Mouse (Mus musculus) stomach, postnatal 0 days (tissue): Measurements from ENCODE around the gene Rpe. TPM values are rescaled to one million over a fixed set of nuclear protein-coding genes. Genes with fewer than 3 reads are reported as not detected.

Experiments
- ATAC-seq: fragments of 200-750 bp; cut with Nextera tagmentation; 2 replicates; pipeline ENCODE4 v1.8.0; 2017; ENCODE audit not compliant: low FRiP score, low TSS enrichment
- DNase-seq: peaks from one replicate; pipeline ENCODE4 v3.0.0-alpha.2; 2016; ENCODE audit warnings: low spot score
- H3K27ac ChIP-seq: fragments of 300-500 bp; sonication (generic); replicated peaks from 2 replicates; pipeline ENCODE4 v1.5.1; 2014; ENCODE audit warnings: mild to moderate bottlenecking, control low read depth
- H3K27me3 ChIP-seq: fragments of 300-500 bp; sonication (generic); 2 replicates; pipeline ENCODE4 v1.6.1; 2014; ENCODE audit warnings: low read length; ENCODE audit not compliant: control insufficient read depth, insufficient read depth
- H3K36me3 ChIP-seq: fragments of 300-500 bp; sonication (generic); 2 replicates; pipeline ENCODE4 v1.6.1; 2014; ENCODE audit warnings: low read length, mixed read lengths; ENCODE audit not compliant: control insufficient read depth, insufficient read depth
- H3K4me1 ChIP-seq: fragments of 300-500 bp; sonication (generic); replicated peaks from 2 replicates; pipeline ENCODE4 v1.6.1; 2014; ENCODE audit warnings: antibody characterized with exemption; ENCODE audit not compliant: control insufficient read depth, insufficient read depth
- H3K4me2 ChIP-seq: fragments of 300-500 bp; sonication (generic); replicated peaks from 2 replicates; pipeline ENCODE4 v1.6.1; 2014; ENCODE audit warnings: low read depth, mild to moderate bottlenecking, control low read depth, moderate library complexity
- H3K4me3 ChIP-seq: fragments of 300-500 bp; sonication (generic); 2 replicates; pipeline ENCODE4 v1.5.1; 2014; ENCODE audit warnings: low read depth, low read length, control low read depth
- H3K9ac ChIP-seq: fragments of 300-500 bp; sonication (generic); 2 replicates; pipeline ENCODE4 v1.6.1; 2014; ENCODE audit warnings: mild to moderate bottlenecking, low read length, control low read depth, mixed read lengths
- H3K9me3 ChIP-seq: fragments of 300-500 bp; sonication (generic); 2 replicates; pipeline ENCODE4 v1.6.1; 2016; ENCODE audit warnings: low read length; ENCODE audit not compliant: control insufficient read depth
- CTCF ChIP-seq: IDR thresholded peaks from 2 replicates; pipeline ENCODE4 v1.5.1; 2016; ENCODE audit warnings: antibody characterized with exemption, low read depth, mild to moderate bottlenecking, moderate library complexity
- EP300 ChIP-seq: optimal IDR thresholded peaks from 2 replicates; pipeline ENCODE3; 2016; ENCODE audit warnings: antibody characterized with exemption
- WGBS: fragments of 180-500 bp; shearing (Covaris S2); extraction: QIAGEN DNeasy Blood & Tissue Kit; methylation state at CpG from one replicate; pipeline ENCODE4 v1.1.7; 2014; 5-methylcytosine and 5-hydroxymethylcytosine counted together
- polyA plus RNA-seq: library from polyadenylated mRNA; unstranded; fragments of >200 nt; fragmentation: Nextera tagmentation; extraction: Ambion mirVana; gene quantifications from 2 replicates; pipeline ENCODE4 v1.2.1, GENCODE M21; 2015

The Rpe gene
- polyA plus RNA-seq, 1 experiment from 2014 or later = 30.8 TPM

- no peak for DNase-seq
- no peak overlapping the region for H3K9ac ChIP-seq
- H3K9me3 ChIP-seq = no peaks in the 10 kb centered on the region
- H3K4me2 ChIP-seq = no peak overlapping the region
- H3K36me3 ChIP-seq = no peaks in the 10 kb centered on the region; the same call in 1 of the 2 replicates
- H3K27me3 ChIP-seq = no peaks in the 10 kb centered on the region
- no peak for TF ChIP-seq CTCF
- no peak for TF ChIP-seq EP300
- WGBS = 92% methylated on average over 3 of the region's 3 CpGs
- no peak overlapping the region for H3K4me3 ChIP-seq
- no peak for ATAC-seq
- H3K27ac ChIP-seq = no peak overlapping the region
- no peaks in the 10 kb centered on the region for H3K4me1 ChIP-seq
These were observed 12.2 kb downstream of the Rpe start for GRCm38 (mm10) chr1:66712859-66713258.

GRCm38 (mm10) chr1:66730581-66730980 lies 29.9 kb downstream of the Rpe start:
- no peak overlapping the region for H3K27ac ChIP-seq
- H3K9ac ChIP-seq = no peak overlapping the region
- no peak for ATAC-seq
- H3K4me3 ChIP-seq = no peak overlapping the region
- DNase-seq = no peak
- TF ChIP-seq CTCF (no peak), EP300 (no peak)
- H3K9me3 ChIP-seq = no peaks in the 10 kb centered on the region
- H3K27me3 ChIP-seq = no peaks in the 10 kb centered on the region
- H3K36me3 ChIP-seq = no peaks in the 10 kb centered on the region
- H3K4me1 ChIP-seq = no peaks in the 10 kb centered on the region
- WGBS = 60% methylated on average over 1 of the region's 1 CpGs
- no peak overlapping the region for H3K4me2 ChIP-seq

GRCm38 (mm10) chr1:66768764-66769163 lies 68.1 kb downstream of the Rpe start:
- WGBS = 89% methylated on average over 1 of the region's 1 CpGs
- no peaks in the 10 kb centered on the region for H3K4me1 ChIP-seq
- H3K9ac ChIP-seq = no peak overlapping the region
- TF ChIP-seq CTCF = no peak
- H3K9me3 ChIP-seq = no peaks in the 10 kb centered on the region
- ATAC-seq (no peak), DNase-seq (no peak)
- no peaks in the 10 kb centered on the region for H3K27me3 ChIP-seq
- H3K4me2 ChIP-seq = no peak overlapping the region
- H3K27ac ChIP-seq = no peak overlapping the region
- H3K36me3 ChIP-seq = no peaks in the 10 kb centered on the region; the same call in 1 of the 2 replicates
- no peak overlapping the region for H3K4me3 ChIP-seq

Other genes starting within 250 kb of the Rpe start
- 0.16 and 0.34 TPM in 2 replicates for gene Unc80, start 232.5 kb upstream of the Rpe start, polyA plus RNA-seq
- gene Kansl1l, start 116.7 kb downstream of the Rpe start, polyA plus RNA-seq = 6.5 and 6.7 TPM in 2 replicates
- 217 and 232 TPM in 2 replicates for gene Acadl, start 162.4 kb downstream of the Rpe start, polyA plus RNA-seq
- gene Myl1, start 244.6 kb downstream of the Rpe start, polyA plus RNA-seq = 10.3 and 12.7 TPM in 2 replicates